Mouse (Mus musculus): ENCODE data around the gene Eif3l. TPM values are rescaled to one million over a fixed set of nuclear protein-coding genes. Genes with fewer than 3 reads are reported as not detected.
A peak's percentile ranks its signal among the peaks of the same experiment; 100 is the strongest.

The Eif3l gene
- 275 and 280 TPM in 2 replicates for polyA plus RNA-seq (2014; fragmentation: Nextera tagmentation; extraction: Ambion mirVana)

GRCm38 (mm10) chr15:79074913-79075532 lies at the start of gene Eif3l:
Gene Eif3l (plus strand): TSS chr15:79075179.
- under 1% methylated on average over 49 of the region's 49 CpGs for WGBS
- Histone ChIP-seq H3K9me3 (ENCODE audit: control insufficient read depth, low read length) (no peaks in the 10 kb centered on the region), H3K4me2 (ENCODE audit: low read depth, severe bottlenecking) (peak within 1 kb of the TSS; percentile 88), H3K4me1 (ENCODE audit: control insufficient read depth, insufficient read depth, low read length) (peaks cover 5% of the 10 kb centered on the region; the same call in 1 of the 2 replicates), H3K36me3 (ENCODE audit: control insufficient read depth, insufficient read depth, low read length) (peaks cover 17% of the 10 kb centered on the region), H3K9ac (ENCODE audit: low read length) (peak within 1 kb of the TSS; percentile 83), H3K27me3 (ENCODE audit: control insufficient read depth, insufficient read depth, low read length) (no peaks in the 10 kb centered on the region), H3K4me3 (ENCODE audit: low read depth, low read length) (peak within 1 kb of the TSS; percentile 96), H3K27ac (replicated peaks; ENCODE audit: low read depth, low read length) (peak within 1 kb of the TSS; percentile 86)
- peak; percentile 92 for DNase-seq (ENCODE audit: low spot score)
- peak; percentile 66 for ATAC-seq (ENCODE audit: insufficient number of reproducible peaks, low FRiP score, low TSS enrichment, low read depth)

GRCm38 (mm10) chr15:79025687-79026308 lies 49.2 kb upstream of the Eif3l start:
- Histone ChIP-seq H3K9me3 (ENCODE audit: control insufficient read depth, low read length) (no peaks in the 10 kb centered on the region), H3K27ac (replicated peaks; ENCODE audit: low read depth, low read length) (no peak overlapping the region), H3K4me1 (ENCODE audit: control insufficient read depth, insufficient read depth, low read length) (peaks cover 28% of the 10 kb centered on the region), H3K36me3 (ENCODE audit: control insufficient read depth, insufficient read depth, low read length) (no peaks in the 10 kb centered on the region), H3K9ac (ENCODE audit: low read length) (peak overlapping the region; percentile 32; the same call in 1 of the 2 replicates), H3K4me3 (ENCODE audit: low read depth, low read length) (0 out of 2 replicates have a peak overlapping the region, but pooled peaks have one; percentile 19), H3K27me3 (ENCODE audit: control insufficient read depth, insufficient read depth, low read length) (no peaks in the 10 kb centered on the region), H3K4me2 (ENCODE audit: low read depth, severe bottlenecking) (peak overlapping the region; percentile 37)
- WGBS: 11% methylated on average over 17 of the region's 18 CpGs
- DNase-seq (ENCODE audit: low spot score) (peak; percentile 54), ATAC-seq (ENCODE audit: insufficient number of reproducible peaks, low FRiP score, low TSS enrichment, low read depth) (no peak)

- H3K4me2 ChIP-seq (ENCODE audit: low read depth, severe bottlenecking): peak overlapping the region; percentile 99
- H3K9me3 ChIP-seq (ENCODE audit: control insufficient read depth, low read length): no peaks in the 10 kb centered on the region
- ATAC-seq (ENCODE audit: insufficient number of reproducible peaks, low FRiP score, low TSS enrichment, low read depth) (no peak), DNase-seq (ENCODE audit: low spot score) (no peak)
- H3K27me3 ChIP-seq (ENCODE audit: control insufficient read depth, insufficient read depth, low read length): no peaks in the 10 kb centered on the region
- H3K4me1 ChIP-seq (ENCODE audit: control insufficient read depth, insufficient read depth, low read length): peaks cover 28% of the 10 kb centered on the region
- no peaks in the 10 kb centered on the region for H3K36me3 ChIP-seq (ENCODE audit: control insufficient read depth, insufficient read depth, low read length)
- 0 out of 2 replicates have a peak overlapping the region, but pooled peaks have one; percentile 5 for H3K9ac ChIP-seq (ENCODE audit: low read length)
- no peak overlapping the region for H3K27ac ChIP-seq (replicated peaks; ENCODE audit: low read depth, low read length)
- WGBS: 47% methylated on average over 14 of the region's 14 CpGs
- H3K4me3 ChIP-seq (ENCODE audit: low read depth, low read length): peak overlapping the region; percentile 82; the same call in 1 of the 2 replicates
These were observed 48.3 kb upstream of the Eif3l start for GRCm38 (mm10) chr15:79026511-79027290.

- H3K4me2 ChIP-seq (ENCODE audit: low read depth, severe bottlenecking): peak overlapping the region; percentile 99
These were observed 47.4 kb upstream of the Eif3l start for GRCm38 (mm10) chr15:79027291-79028205.

GRCm38 (mm10) chr15:79028237-79028738 lies 46.7 kb upstream of the Eif3l start, which contains the start of gene H1f0:
Gene H1f0 (plus strand): TSS chr15:79028450.
- peaks cover 24% of the 10 kb centered on the region for H3K4me1 ChIP-seq (ENCODE audit: control insufficient read depth, insufficient read depth, low read length)
- H3K9me3 ChIP-seq (ENCODE audit: control insufficient read depth, low read length): no peaks in the 10 kb centered on the region
- H3K27me3 ChIP-seq (ENCODE audit: control insufficient read depth, insufficient read depth, low read length): no peaks in the 10 kb centered on the region
- H3K9ac ChIP-seq (ENCODE audit: low read length): peak within 1 kb of the TSS; percentile 100
- H3K36me3 ChIP-seq (ENCODE audit: control insufficient read depth, insufficient read depth, low read length): no peaks in the 10 kb centered on the region
- under 1% methylated on average over 51 of the region's 58 CpGs for WGBS
- DNase-seq (ENCODE audit: low spot score): peak; percentile 98
- peak within 1 kb of the TSS; percentile 82 for H3K4me3 ChIP-seq (ENCODE audit: low read depth, low read length)
- ATAC-seq (ENCODE audit: insufficient number of reproducible peaks, low FRiP score, low TSS enrichment, low read depth): peak; percentile 79
- H3K27ac ChIP-seq (replicated peaks; ENCODE audit: low read depth, low read length): peak within 1 kb of the TSS; percentile 98
- H3K4me2 ChIP-seq (ENCODE audit: low read depth, severe bottlenecking): peak within 1 kb of the TSS; percentile 99

More at GRCm38 (mm10) chr15:79027291-79028205, 47.4 kb upstream of the Eif3l start:
- H3K4me1 ChIP-seq (ENCODE audit: control insufficient read depth, insufficient read depth, low read length): peaks cover 28% of the 10 kb centered on the region
- ATAC-seq (ENCODE audit: insufficient number of reproducible peaks, low FRiP score, low TSS enrichment, low read depth) (0 out of 2 replicates have a peak, but pooled peaks have one; percentile 6), DNase-seq (ENCODE audit: low spot score) (peak; percentile 70)
- H3K9ac ChIP-seq (ENCODE audit: low read length): peak overlapping the region; percentile 100
- no peaks in the 10 kb centered on the region for H3K9me3 ChIP-seq (ENCODE audit: control insufficient read depth, low read length)
- peak overlapping the region; percentile 82 for H3K4me3 ChIP-seq (ENCODE audit: low read depth, low read length)
- WGBS: 4% methylated on average over 45 of the region's 46 CpGs
- H3K27me3 ChIP-seq (ENCODE audit: control insufficient read depth, insufficient read depth, low read length): no peaks in the 10 kb centered on the region
- H3K36me3 ChIP-seq (ENCODE audit: control insufficient read depth, insufficient read depth, low read length): no peaks in the 10 kb centered on the region
- H3K27ac ChIP-seq (replicated peaks; ENCODE audit: low read depth, low read length): peak overlapping the region; percentile 98

GRCm38 (mm10) chr15:79028823-79029484 lies 46.0 kb upstream of the Eif3l start:
- peak; percentile 47 for DNase-seq (ENCODE audit: low spot score)
- peak overlapping the region; percentile 98 for H3K27ac ChIP-seq (replicated peaks; ENCODE audit: low read depth, low read length)
- peak overlapping the region; percentile 99 for H3K4me2 ChIP-seq (ENCODE audit: low read depth, severe bottlenecking)
- H3K4me1 ChIP-seq (ENCODE audit: control insufficient read depth, insufficient read depth, low read length): peaks cover 24% of the 10 kb centered on the region
- no peaks in the 10 kb centered on the region for H3K27me3 ChIP-seq (ENCODE audit: control insufficient read depth, insufficient read depth, low read length)
- no peak for ATAC-seq (ENCODE audit: insufficient number of reproducible peaks, low FRiP score, low TSS enrichment, low read depth)
- H3K9me3 ChIP-seq (ENCODE audit: control insufficient read depth, low read length): no peaks in the 10 kb centered on the region
- H3K4me3 ChIP-seq (ENCODE audit: low read depth, low read length): peak overlapping the region; percentile 82
- no peaks in the 10 kb centered on the region for H3K36me3 ChIP-seq (ENCODE audit: control insufficient read depth, insufficient read depth, low read length)
- H3K9ac ChIP-seq (ENCODE audit: low read length): peak overlapping the region; percentile 100
- WGBS: 27% methylated on average over 16 of the region's 16 CpGs

- H3K27ac ChIP-seq (replicated peaks; ENCODE audit: low read depth, low read length): peak overlapping the region; percentile 32; the same call in 1 of the 2 replicates
- peak overlapping the region; percentile 31 for H3K9ac ChIP-seq (ENCODE audit: low read length)
- H3K9me3 ChIP-seq (ENCODE audit: control insufficient read depth, low read length): no peaks in the 10 kb centered on the region
- H3K4me1 ChIP-seq (ENCODE audit: control insufficient read depth, insufficient read depth, low read length): peaks cover 24% of the 10 kb centered on the region
- DNase-seq (ENCODE audit: low spot score) (peak; percentile 55), ATAC-seq (ENCODE audit: insufficient number of reproducible peaks, low FRiP score, low TSS enrichment, low read depth) (no peak)
- H3K27me3 ChIP-seq (ENCODE audit: control insufficient read depth, insufficient read depth, low read length): no peaks in the 10 kb centered on the region
- H3K4me3 ChIP-seq (ENCODE audit: low read depth, low read length): peak overlapping the region; percentile 82
- H3K36me3 ChIP-seq (ENCODE audit: control insufficient read depth, insufficient read depth, low read length): no peaks in the 10 kb centered on the region
- peak overlapping the region; percentile 99 for H3K4me2 ChIP-seq (ENCODE audit: low read depth, severe bottlenecking)
- WGBS: 16% methylated on average over 11 of the region's 11 CpGs
These were observed 45.3 kb upstream of the Eif3l start for GRCm38 (mm10) chr15:79029519-79030241.

Measured in limb, embryonic 11.5 days (tissue).